Mouse (Mus musculus): ENCODE measurements around the gene Bcam. TPM values are rescaled to one million over a fixed set of nuclear protein-coding genes. Genes with fewer than 3 reads are reported as not detected.

Gene Bcam
- total and polyA plus RNA-seq, 2 experiments, result 2.3 to 4.8 TPM

DNA sequence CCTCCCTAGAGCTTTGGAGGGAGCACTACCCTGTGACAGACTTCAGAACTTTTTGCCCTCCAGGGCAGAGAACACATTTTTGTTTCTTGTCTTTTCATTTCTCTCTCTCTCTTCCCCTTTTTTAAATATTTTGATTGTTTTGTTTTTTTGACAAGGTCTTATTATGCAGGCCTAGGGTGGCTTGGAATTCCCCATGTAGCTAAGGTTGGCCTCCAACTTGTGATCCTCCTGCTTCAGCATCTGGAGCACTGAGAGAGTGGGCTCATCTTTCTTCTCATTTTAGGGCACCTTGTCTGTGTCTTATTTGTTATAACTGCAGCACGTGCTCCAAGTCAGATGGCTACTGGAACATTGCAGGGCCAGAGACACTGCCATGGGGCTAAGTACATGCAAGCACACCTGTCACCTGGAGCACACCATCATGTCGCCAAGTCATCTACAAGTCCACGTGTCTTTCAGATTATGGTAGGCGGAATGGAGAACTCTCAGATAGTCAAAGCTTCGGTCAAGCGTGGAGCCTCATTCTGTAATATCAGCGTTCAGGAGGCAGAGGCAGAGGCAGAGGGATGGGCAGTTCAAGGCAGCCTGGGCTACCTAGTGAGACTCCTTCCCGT, 35.6 kb upstream of the Bcam start:
- Histone ChIP-seq H3K27me3 (ENCODE audit: control insufficient read depth, insufficient read depth, low read length) (no peaks in the 10 kb centered on the region), H3K4me1 (ENCODE audit: control insufficient read depth, insufficient read depth, low read length) (peaks cover 15% of the 10 kb centered on the region), H3K36me3 (ENCODE audit: control insufficient read depth, insufficient read depth, low read length) (peaks cover 35% of the 10 kb centered on the region), H3K79me2 (ENCODE audit: control insufficient read depth, insufficient read depth, low read length) (no peaks in the 10 kb centered on the region), H3K4me3 (ENCODE audit: insufficient read depth, low read depth, low read length) (no peak overlapping the region), H3K27ac (replicated peaks; ENCODE audit: insufficient read depth, low read depth, low read length) (no peak overlapping the region), H3K9ac (ENCODE audit: low read depth, low read length) (no peak overlapping the region)
- no peak for DNase-seq (ENCODE audit: extremely low read depth, low read depth, low spot score)
- TF ChIP-seq POLR2A (IDR thresholded peaks at IDR 0.05; ENCODE audit: extremely low read depth, insufficient read depth, low read length) (no peak), CTCF (IDR thresholded peaks at IDR 0.05; ENCODE audit: low read depth, low read length) (no peak)
- WGBS, result 95% methylated on average over 8 of the region's 8 CpGs

DNA sequence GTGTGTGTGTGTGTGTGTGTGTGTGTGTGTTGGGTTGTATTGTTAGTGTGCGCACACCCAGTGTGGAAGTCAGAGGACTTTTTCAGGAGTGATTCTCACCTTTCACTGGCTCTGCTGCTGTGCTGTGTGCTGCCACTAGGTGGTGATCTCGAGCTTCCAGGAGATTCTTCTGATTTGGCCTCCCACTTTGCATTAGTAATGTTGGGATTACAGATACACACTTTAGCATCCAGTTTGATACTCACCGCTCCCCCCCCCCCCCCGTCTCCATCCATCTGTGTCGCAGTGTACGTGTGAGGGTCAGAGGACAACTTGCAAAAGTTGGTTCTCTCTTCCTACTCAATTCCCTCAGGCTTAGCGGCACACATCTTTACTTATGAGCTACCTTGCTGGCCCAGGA, 32.2 kb upstream of the Bcam start:
- WGBS, result 15% methylated on average over 7 of the region's 7 CpGs
- no peaks in the 10 kb centered on the region for H3K79me2 ChIP-seq (ENCODE audit: control insufficient read depth, insufficient read depth, low read length)
- peak; percentile 86 for TF ChIP-seq CTCF (IDR thresholded peaks at IDR 0.05; ENCODE audit: low read depth, low read length)
- TF ChIP-seq POLR2A (IDR thresholded peaks at IDR 0.05; ENCODE audit: extremely low read depth, insufficient read depth, low read length), result no peak
- peaks cover 14% of the 10 kb centered on the region for H3K4me1 ChIP-seq (ENCODE audit: control insufficient read depth, insufficient read depth, low read length)
- no peak overlapping the region for H3K27ac ChIP-seq (replicated peaks; ENCODE audit: insufficient read depth, low read depth, low read length)
- no peak overlapping the region for H3K4me3 ChIP-seq (ENCODE audit: insufficient read depth, low read depth, low read length)
- no peak overlapping the region for H3K9ac ChIP-seq (ENCODE audit: low read depth, low read length)
- peaks cover 12% of the 10 kb centered on the region for H3K36me3 ChIP-seq (ENCODE audit: control insufficient read depth, insufficient read depth, low read length)
- no peak for DNase-seq (ENCODE audit: extremely low read depth, low read depth, low spot score)
- H3K27me3 ChIP-seq (ENCODE audit: control insufficient read depth, insufficient read depth, low read length), result no peaks in the 10 kb centered on the region

DNA sequence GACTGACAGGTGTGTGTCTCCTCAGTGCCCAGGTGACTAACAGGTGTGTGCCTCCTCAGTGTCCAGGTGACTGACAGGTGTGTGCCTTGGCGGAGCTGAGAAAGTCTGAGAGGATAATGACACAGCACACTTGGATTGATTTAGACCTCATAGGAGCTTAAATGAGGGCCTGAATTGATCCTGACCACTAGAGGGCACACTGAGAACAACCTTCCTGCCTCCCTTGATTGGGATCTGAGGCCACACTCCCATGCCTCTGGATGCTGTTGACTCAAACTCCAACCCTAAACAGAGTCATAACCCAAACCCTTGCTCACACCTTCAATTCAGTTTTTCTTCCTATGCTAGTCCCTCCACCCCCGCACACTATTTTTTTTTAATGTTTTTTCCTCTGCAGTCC, 29.9 kb upstream of the Bcam start:
- no peak overlapping the region for H3K4me3 ChIP-seq (ENCODE audit: insufficient read depth, low read depth, low read length)
- H3K79me2 ChIP-seq (ENCODE audit: control insufficient read depth, insufficient read depth, low read length), result no peaks in the 10 kb centered on the region; the same call in 1 of the 2 replicates
- DNase-seq (ENCODE audit: extremely low read depth, low read depth, low spot score), result peak; percentile 67
- no peak overlapping the region for H3K27ac ChIP-seq (replicated peaks; ENCODE audit: insufficient read depth, low read depth, low read length)
- TF ChIP-seq POLR2A (IDR thresholded peaks at IDR 0.05; ENCODE audit: extremely low read depth, insufficient read depth, low read length) (no peak), CTCF (IDR thresholded peaks at IDR 0.05; ENCODE audit: low read depth, low read length) (peak; percentile 65)
- no peaks in the 10 kb centered on the region for H3K36me3 ChIP-seq (ENCODE audit: control insufficient read depth, insufficient read depth, low read length)
- 53% methylated on average over 2 of the region's 2 CpGs for WGBS
- H3K4me1 ChIP-seq (ENCODE audit: control insufficient read depth, insufficient read depth, low read length), result peaks cover 14% of the 10 kb centered on the region
- no peak overlapping the region for H3K9ac ChIP-seq (ENCODE audit: low read depth, low read length)
- no peaks in the 10 kb centered on the region for H3K27me3 ChIP-seq (ENCODE audit: control insufficient read depth, insufficient read depth, low read length)

DNA sequence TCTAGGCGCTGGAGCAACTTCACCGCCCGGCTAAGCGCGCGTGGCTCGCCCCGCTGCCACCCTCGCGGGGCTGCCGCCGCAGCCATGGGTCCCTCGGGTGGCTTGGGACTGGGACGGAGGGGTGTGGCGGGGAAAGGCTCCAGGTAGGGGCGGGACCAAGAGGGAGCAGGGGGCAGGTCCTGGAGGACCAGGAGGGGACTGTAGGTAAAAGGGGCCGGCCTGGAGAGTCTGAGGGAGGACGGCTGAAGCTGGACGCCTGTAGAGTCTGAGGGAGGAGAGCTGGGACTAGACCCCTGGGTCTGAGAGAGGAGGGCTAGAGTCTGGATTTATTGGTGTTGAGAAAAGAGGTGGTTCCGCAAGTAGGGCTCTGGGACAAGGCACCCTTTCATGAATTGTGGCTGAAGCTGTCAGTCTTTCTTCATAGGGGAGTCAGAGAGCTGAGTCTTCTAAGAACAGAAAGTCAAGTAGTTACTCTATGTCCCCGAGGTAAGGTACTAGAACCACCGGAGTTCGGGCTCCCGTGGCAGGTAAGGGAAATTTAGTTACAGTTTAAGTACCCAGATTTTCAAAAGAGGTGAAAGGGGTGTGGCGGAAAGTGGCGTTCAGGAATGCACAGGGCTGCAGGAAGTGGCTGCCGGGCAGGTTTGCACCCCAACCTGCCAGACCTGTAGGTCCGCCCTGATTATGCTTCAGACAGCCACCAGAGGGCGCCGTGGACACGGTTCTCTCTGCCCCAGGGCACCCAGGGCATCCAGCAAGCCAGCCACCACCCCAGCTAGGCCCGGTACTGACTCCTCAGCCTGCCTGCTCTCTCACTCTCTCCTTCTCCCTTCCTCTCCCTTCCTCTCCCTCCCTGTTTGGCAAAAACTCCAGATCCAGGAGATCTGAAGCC, 26.1 kb upstream of the Bcam start, which contains the start of gene Cblc:
Gene Cblc, minus strand, starts transcription at position 113 of the 892 bp plus-strand sequence.
- Histone ChIP-seq H3K4me1 (ENCODE audit: control insufficient read depth, insufficient read depth, low read length) (peaks cover 10% of the 10 kb centered on the region), H3K36me3 (ENCODE audit: control insufficient read depth, insufficient read depth, low read length) (no peaks in the 10 kb centered on the region; the same call in 1 of the 2 replicates), H3K79me2 (ENCODE audit: control insufficient read depth, insufficient read depth, low read length) (no peaks in the 10 kb centered on the region; the same call in 1 of the 2 replicates), H3K27me3 (ENCODE audit: control insufficient read depth, insufficient read depth, low read length) (no peaks in the 10 kb centered on the region), H3K27ac (replicated peaks; ENCODE audit: insufficient read depth, low read depth, low read length) (peak within 1 kb of the TSS; percentile 89), H3K4me3 (ENCODE audit: insufficient read depth, low read depth, low read length) (peak within 1 kb of the TSS; percentile 78), H3K9ac (ENCODE audit: low read depth, low read length) (peak within 1 kb of the TSS; percentile 92)
- TF ChIP-seq CTCF (IDR thresholded peaks at IDR 0.05; ENCODE audit: low read depth, low read length) (peak; percentile 93), POLR2A (IDR thresholded peaks at IDR 0.05; ENCODE audit: extremely low read depth, insufficient read depth, low read length) (0 out of 2 replicates have a peak, but pooled peaks have one; percentile 71)
- DNase-seq (ENCODE audit: extremely low read depth, low read depth, low spot score), result peak; percentile 81
- WGBS, result 2% methylated on average over 32 of the region's 32 CpGs

DNA sequence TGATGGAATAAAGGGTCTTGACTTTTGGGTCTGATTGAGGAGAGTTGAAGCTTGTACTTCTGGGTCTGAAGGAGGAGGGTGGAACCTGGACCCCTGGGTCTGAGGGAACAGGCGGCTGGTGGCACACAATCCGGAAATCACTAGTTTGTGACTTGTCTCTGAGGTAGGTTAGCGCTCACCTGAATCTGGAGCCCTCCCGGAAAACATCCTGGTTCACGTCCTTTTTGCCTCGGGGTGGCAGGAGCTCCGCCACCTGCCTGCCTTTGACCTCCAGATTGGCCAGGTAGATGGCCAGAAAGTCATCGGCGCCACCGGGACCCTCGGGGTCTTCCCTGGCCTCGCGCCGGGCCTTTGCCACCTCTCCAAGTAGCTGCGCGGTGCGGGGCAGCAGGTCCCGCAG, 25.4 kb upstream of the Bcam start:
- no peaks in the 10 kb centered on the region; the same call in 1 of the 2 replicates for H3K36me3 ChIP-seq (ENCODE audit: control insufficient read depth, insufficient read depth, low read length)
- peak overlapping the region; percentile 92 for H3K9ac ChIP-seq (ENCODE audit: low read depth, low read length)
- WGBS, result 12% methylated on average over 18 of the region's 18 CpGs
- no peak for TF ChIP-seq CTCF (IDR thresholded peaks at IDR 0.05; ENCODE audit: low read depth, low read length)
- TF ChIP-seq POLR2A (IDR thresholded peaks at IDR 0.05; ENCODE audit: extremely low read depth, insufficient read depth, low read length), result no peak
- DNase-seq (ENCODE audit: extremely low read depth, low read depth, low spot score), result no peak
- peaks cover 11% of the 10 kb centered on the region for H3K4me1 ChIP-seq (ENCODE audit: control insufficient read depth, insufficient read depth, low read length)
- H3K27ac ChIP-seq (replicated peaks; ENCODE audit: insufficient read depth, low read depth, low read length), result peak overlapping the region; percentile 89
- no peaks in the 10 kb centered on the region; the same call in 1 of the 2 replicates for H3K79me2 ChIP-seq (ENCODE audit: control insufficient read depth, insufficient read depth, low read length)
- no peaks in the 10 kb centered on the region for H3K27me3 ChIP-seq (ENCODE audit: control insufficient read depth, insufficient read depth, low read length)
- H3K4me3 ChIP-seq (ENCODE audit: insufficient read depth, low read depth, low read length), result peak overlapping the region; percentile 78
